In genomic region chr1:167350597-167351415, GRCm38 (mm10) we compare ENCODE assay signal across 8 mouse cellular contexts. TPM values are rescaled to one million over a fixed set of nuclear protein-coding genes. Genes with fewer than 3 reads are reported as not detected.
A peak's percentile ranks its signal among the peaks of the same experiment; 100 is the strongest.
DNase-seq lines count a peak whose midpoint lies in the region; ATAC-seq and TF ChIP-seq lines count a peak whose summit lies in the region.

No protein-coding gene starts in this region.

- H3K27ac ChIP-seq in heart, embryonic 12.5 days (ENCODE audit: poor library complexity, severe bottlenecking), result peak overlapping the region; percentile 84; the same call in 1 of the 2 replicates
- no peak overlapping the region; the same call in 1 of the 2 replicates for H3K27ac ChIP-seq in forebrain, embryonic 15.5 days (replicated peaks)
- peak overlapping the region; percentile 95 for H3K27ac ChIP-seq in liver, postnatal 0 days (ENCODE audit: low read depth)

- H3K4me3 ChIP-seq in heart, embryonic 12.5 days, result peak overlapping the region; percentile 63
- H3K4me3 ChIP-seq in E14TG2a.4 (replicated peaks; ENCODE audit: low read length), result peak overlapping the region; percentile 90
- H3K4me3 ChIP-seq in forebrain, embryonic 15.5 days, result peak overlapping the region; percentile 69
- peak overlapping the region; percentile 88 for H3K4me3 ChIP-seq in liver, postnatal 0 days (ENCODE audit: low read depth, low read length)

- H3K27me3 ChIP-seq in heart, embryonic 12.5 days (replicated peaks), result no peaks in the 10 kb centered on the region
- H3K27me3 ChIP-seq in E14TG2a.4 (ENCODE audit: insufficient read depth, low read length), result peaks cover 3% of the 10 kb centered on the region; the same call in 1 of the 2 replicates
- H3K27me3 ChIP-seq in forebrain, embryonic 15.5 days, result no peaks in the 10 kb centered on the region
- no peaks in the 10 kb centered on the region for H3K27me3 ChIP-seq in liver, postnatal 0 days (ENCODE audit: insufficient read depth, low read length)

- no peak for DNase-seq in heart, adult 18-20 months
- no peak for DNase-seq in liver, postnatal 0 days
- DNase-seq in right cerebral cortex, postnatal 14 days, result no peak
- no peak for DNase-seq in right cerebral cortex, postnatal 25 days
- DNase-seq in frontal cortex, postnatal 25 days (ENCODE audit: low spot score in 2 of 2), result no peak

- TF ChIP-seq CTCF in E14TG2a.4 (conservative IDR thresholded peaks at IDR 0.05; ENCODE audit: low read length), result no peak
- no peak for TF ChIP-seq CTCF in liver, postnatal 0 days (IDR thresholded peaks at IDR 0.05; ENCODE audit: low read depth)

- ATAC-seq in heart, embryonic 12.5 days (ENCODE audit: insufficient number of reproducible peaks, low FRiP score), result no peak
- ATAC-seq in forebrain, embryonic 15.5 days (replicated peaks), result no peak; the same call in 1 of the 2 replicates
- peak; percentile 9; the same call in 1 of the 2 replicates for ATAC-seq in liver, postnatal 0 days

- WGBS in heart, embryonic 12.5 days, result 31% methylated on average over 13 of the region's 13 CpGs
- 28% methylated on average over 13 of the region's 13 CpGs for WGBS in forebrain, embryonic 15.5 days
- 21% methylated on average over 13 of the region's 13 CpGs for WGBS in liver, postnatal 0 days (ENCODE audit: insufficient replicate concordance)

- peaks cover 23% of the 10 kb centered on the region for H3K36me3 ChIP-seq in heart, embryonic 12.5 days
- H3K36me3 ChIP-seq in E14TG2a.4 (ENCODE audit: insufficient read depth, low read length), result peaks cover 36% of the 10 kb centered on the region
- H3K36me3 ChIP-seq in forebrain, embryonic 15.5 days, result peaks cover 2% of the 10 kb centered on the region; the same call in 1 of the 2 replicates
- H3K36me3 ChIP-seq in liver, postnatal 0 days (replicated peaks; ENCODE audit: insufficient read depth, low read length), result peaks cover 18% of the 10 kb centered on the region

- peak overlapping the region; percentile 92 for H3K4me2 ChIP-seq in heart, embryonic 12.5 days
- H3K4me2 ChIP-seq in forebrain, embryonic 15.5 days (replicated peaks), result peak overlapping the region; percentile 72
- peak overlapping the region; percentile 98 for H3K4me2 ChIP-seq in liver, postnatal 0 days (ENCODE audit: low read depth, low read length)

- no peak for TF ChIP-seq EP300 in liver, postnatal 0 days (IDR thresholded peaks at IDR 0.05; ENCODE audit: low read depth)

- H3K4me1 ChIP-seq in heart, embryonic 12.5 days (replicated peaks), result peaks cover 12% of the 10 kb centered on the region
- H3K4me1 ChIP-seq in E14TG2a.4 (replicated peaks; ENCODE audit: low read depth, low read length), result peaks cover 10% of the 10 kb centered on the region
- peaks cover 8% of the 10 kb centered on the region; the same call in 1 of the 2 replicates for H3K4me1 ChIP-seq in forebrain, embryonic 15.5 days
- peaks cover 13% of the 10 kb centered on the region for H3K4me1 ChIP-seq in liver, postnatal 0 days (ENCODE audit: insufficient read depth)

- H3K9ac ChIP-seq in heart, embryonic 12.5 days, result peak overlapping the region; percentile 73
- peak overlapping the region; percentile 69 for H3K9ac ChIP-seq in forebrain, embryonic 15.5 days (replicated peaks)
- H3K9ac ChIP-seq in liver, postnatal 0 days (replicated peaks), result peak overlapping the region; percentile 94

- no peaks in the 10 kb centered on the region for H3K9me3 ChIP-seq in heart, embryonic 12.5 days (replicated peaks)
- H3K9me3 ChIP-seq in E14TG2a.4 (ENCODE audit: low read length), result no peaks in the 10 kb centered on the region
- no peaks in the 10 kb centered on the region for H3K9me3 ChIP-seq in forebrain, embryonic 15.5 days
- no peaks in the 10 kb centered on the region for H3K9me3 ChIP-seq in liver, postnatal 0 days (ENCODE audit: low read length)

RNA-seq across cellular contexts. Expression of gene Aldh9a1, which starts 1.0 kb away (rescaled TPM):
- polyA plus RNA-seq in heart, embryonic 12.5 days (2016; fragmentation: Nextera tagmentation; extraction: Ambion mirVana), result 27.1 and 27.6 TPM in 2 replicates
- 10 to 100 TPM; 17.8 to 20.8 TPM for total RNA-seq in heart, adult 18-20 months (2021)
- polyA plus RNA-seq in forebrain, embryonic 15.5 days (2015; fragmentation: Nextera tagmentation; extraction: Ambion mirVana), result 26.4 and 29.5 TPM in 2 replicates
- polyA plus RNA-seq in liver, postnatal 0 days (2015; fragmentation: Nextera tagmentation; extraction: Ambion mirVana), result 76.4 and 80.8 TPM in 2 replicates

RNA-seq across cellular contexts. Expression of gene Tmco1, which starts 42.6 kb away (rescaled TPM):
- polyA plus RNA-seq in heart, embryonic 12.5 days (2016; fragmentation: Nextera tagmentation; extraction: Ambion mirVana), result 79.7 and 83.1 TPM in 2 replicates
- total RNA-seq in heart, adult 18-20 months (2021), result 10 to 100 TPM; 83.6 to 99.6 TPM
- 68.1 and 69.0 TPM in 2 replicates for polyA plus RNA-seq in forebrain, embryonic 15.5 days (2015; fragmentation: Nextera tagmentation; extraction: Ambion mirVana)
- polyA plus RNA-seq in liver, postnatal 0 days (2015; fragmentation: Nextera tagmentation; extraction: Ambion mirVana), result 54.6 and 57.6 TPM in 2 replicates

RNA-seq across cellular contexts. Expression of gene Mgst3, which starts 42.8 kb away (rescaled TPM):
- 108 TPM in 2 replicates for polyA plus RNA-seq in heart, embryonic 12.5 days (2016; fragmentation: Nextera tagmentation; extraction: Ambion mirVana)
- 100 to 1,000 TPM; 301 to 305 TPM for total RNA-seq in heart, adult 18-20 months (2021)
- polyA plus RNA-seq in forebrain, embryonic 15.5 days (2015; fragmentation: Nextera tagmentation; extraction: Ambion mirVana), result 95.3 and 98.6 TPM in 2 replicates
- 161 and 163 TPM in 2 replicates for polyA plus RNA-seq in liver, postnatal 0 days (2015; fragmentation: Nextera tagmentation; extraction: Ambion mirVana)
